Mouse (Mus musculus) thymus, adult 2 months (tissue): Measurements from ENCODE around the gene Got2.

Source experiments
- CTCF ChIP-seq: fragments of 200-500 bp; IDR thresholded peaks from 2 replicates; pipeline ENCODE4 v1.5.1; 2012; ENCODE audit warnings: mild to moderate bottlenecking, control low read depth, low read length, moderate library complexity, borderline replicate concordance; ENCODE audit not compliant: control insufficient read depth, poor library complexity, insufficient read depth; ENCODE audit errors: extremely low read depth
- POLR2A ChIP-seq: fragments of 200-500 bp; IDR thresholded peaks from 2 replicates; pipeline ENCODE4 v1.6.1; 2012; ENCODE audit warnings: mild to moderate bottlenecking, low read length, control low read depth, moderate library complexity; ENCODE audit not compliant: control insufficient read depth, poor library complexity, insufficient read depth; ENCODE audit errors: extremely low read depth

DNA sequence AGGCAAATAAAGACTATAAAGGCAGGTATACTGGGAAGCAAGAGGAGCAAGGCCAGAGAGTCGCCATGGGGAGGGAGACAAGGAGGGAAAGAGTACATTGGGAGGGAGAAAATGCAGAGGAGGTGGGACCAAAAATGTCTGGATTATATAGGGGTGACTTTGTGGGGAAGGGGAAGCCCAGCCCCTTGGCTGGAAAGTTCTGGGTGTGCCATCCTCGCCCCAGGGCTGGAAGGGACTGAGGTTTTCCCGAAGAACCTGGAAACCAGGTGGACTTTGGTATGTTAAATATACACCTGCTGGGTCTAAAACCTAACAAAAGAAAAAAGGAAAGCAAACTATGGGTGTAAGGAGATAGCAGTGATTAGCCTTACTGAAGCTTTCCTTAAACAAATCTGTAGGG is 58.2 kb downstream of the Got2 start:
- no peak for TF ChIP-seq CTCF
- TF ChIP-seq POLR2A = no peak
